Mouse (Mus musculus): Measurements from ENCODE around the gene Irf8.

DNA sequence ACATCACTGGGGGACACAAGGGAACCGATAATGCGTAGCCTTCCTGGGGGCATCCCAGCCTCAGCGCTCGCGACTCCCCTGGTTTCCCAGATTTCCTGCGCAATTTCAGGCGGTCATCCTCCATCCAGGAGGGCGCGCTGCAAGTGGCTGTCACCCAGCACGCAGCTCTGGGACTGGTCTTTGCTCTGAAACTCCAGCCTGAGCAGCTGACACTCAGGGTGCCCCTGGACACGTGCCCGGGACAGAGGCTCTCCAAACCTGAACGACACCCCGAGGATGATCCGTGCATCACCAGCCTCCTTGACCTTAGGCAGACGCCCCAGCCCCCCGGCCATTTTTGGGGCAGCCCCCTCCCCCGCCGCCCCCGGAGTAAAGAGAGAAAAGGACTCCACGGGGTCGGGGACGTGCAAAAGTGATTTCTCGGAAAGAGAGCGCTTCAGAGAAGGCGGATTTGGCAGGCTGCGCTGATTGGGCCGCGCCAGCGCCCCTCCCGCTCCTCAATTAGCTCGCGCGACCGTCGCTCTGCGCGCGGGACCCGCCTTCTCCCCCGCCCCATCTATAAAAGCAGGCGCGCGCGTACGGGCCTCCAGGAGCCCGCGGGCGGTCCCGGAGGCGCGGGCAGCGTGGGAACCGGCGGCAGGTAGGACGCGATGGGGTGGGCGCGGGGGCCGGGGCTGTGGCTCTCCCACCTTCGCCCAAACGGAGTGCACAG is at the start of gene Irf8:
- TF ChIP-seq GATA1 (IDR thresholded peaks at IDR 0.05; ENCODE audit: low read length), result no peak
- TF ChIP-seq TAL1 (IDR thresholded peaks at IDR 0.05; ENCODE audit: low read length), result no peak
